20 mouse cellular contexts compared by ENCODE assay signal in genomic region chrX:60405681-60406080, GRCm38 (mm10).
A peak's percentile ranks its signal among the peaks of the same experiment; 100 is the strongest.
DNase-seq lines count a peak whose midpoint lies in the region; ATAC-seq and TF ChIP-seq lines count a peak whose summit lies in the region.
"Had no signal": no experiment of that assay in that cellular context is flagged by ENCODE, and none has a peak within 500 bp of the region (broad histone marks: within the 10 kb centered on the region; RNA-seq: fewer than 3 reads in every experiment).

No protein-coding gene starts in this region.

- H3K79me2 ChIP-seq in liver, adult 2 months (ENCODE audit: control insufficient read depth, insufficient read depth, low read length), result peaks cover 12% of the 10 kb centered on the region; the same call in 1 of the 2 replicates

- TF ChIP-seq POLR2A in liver, adult 2 months (IDR thresholded peaks at IDR 0.05; ENCODE audit: extremely low read depth, insufficient read depth, low read length), result no peak

- ATAC-seq in granulocyte monocyte progenitor cell, adult 5-6 weeks (replicated peaks; ENCODE audit: poor library complexity, severe bottlenecking), result no peak
- ATAC-seq: forebrain, embryonic 15.5 days; inflammation-experienced regulatory T-cells, adult 6 months; Patski had no signal

- H3K27ac ChIP-seq in liver, adult 2 months (replicated peaks; ENCODE audit: insufficient read depth, low read depth, low read length), result no peak overlapping the region; the same call in 1 of the 2 replicates
- H3K27ac ChIP-seq: embryonic facial prominence, embryonic 13.5 days; forebrain, embryonic 15.5 days; limb, embryonic 12.5 days; liver, embryonic 14.5 days; lung, embryonic 15.5 days had no signal

- peak; percentile 88 for DNase-seq in liver, adult 2 months (ENCODE audit: extremely low read depth, low read depth, low spot score)
- no peak for DNase-seq in liver
- peak; percentile 84 for DNase-seq in kidney, adult 9 months
- peak; percentile 3 for DNase-seq in retina, embryonic 14.5 days (ENCODE audit: low spot score)
- DNase-seq in testis, postnatal 14 days (ENCODE audit: low spot score), result no peak
- DNase-seq in natural killer cell, adult 2 months (ENCODE audit: low spot score in 2 of 2), result no peak
- DNase-seq: adrenal gland, postnatal 25 days; cerebellum, adult 11 months; cerebellum, postnatal 10 days; heart, postnatal 10 days; lung, postnatal 4 days; thymus, postnatal 4 days had no signal

- H3K36me3 ChIP-seq in liver, adult 2 months (ENCODE audit: control insufficient read depth, insufficient read depth, low read length), result no peaks in the 10 kb centered on the region
- H3K36me3 ChIP-seq: embryonic facial prominence, embryonic 13.5 days; forebrain, embryonic 15.5 days; limb, embryonic 12.5 days; lung, embryonic 15.5 days had no signal

- H3K27me3 ChIP-seq in liver, adult 2 months (ENCODE audit: control insufficient read depth, insufficient read depth, low read length), result no peaks in the 10 kb centered on the region
- H3K27me3 ChIP-seq: embryonic facial prominence, embryonic 13.5 days; forebrain, embryonic 15.5 days; lung, embryonic 15.5 days had no signal

- 29% methylated on average over 4 of the region's 4 CpGs for WGBS in liver, adult 2 months

- H3K9ac ChIP-seq in liver, adult 2 months (ENCODE audit: low read depth, low read length), result no peak overlapping the region
- H3K9ac ChIP-seq: embryonic facial prominence, embryonic 13.5 days; forebrain, embryonic 15.5 days; limb, embryonic 12.5 days; liver, embryonic 14.5 days; lung, embryonic 15.5 days had no signal

- no peak for TF ChIP-seq CTCF in liver, adult 2 months (IDR thresholded peaks at IDR 0.05; ENCODE audit: low read depth, low read length)

- H3K4me3 ChIP-seq in liver, adult 2 months (ENCODE audit: insufficient read depth, low read depth, low read length), result no peak overlapping the region
- H3K4me3 ChIP-seq: forebrain, embryonic 15.5 days had no signal

- H3K4me1 ChIP-seq in liver, adult 2 months (ENCODE audit: control insufficient read depth, insufficient read depth, low read length), result peaks cover 2% of the 10 kb centered on the region; the same call in 1 of the 2 replicates
- H3K4me1 ChIP-seq: embryonic facial prominence, embryonic 13.5 days; limb, embryonic 12.5 days; lung, embryonic 15.5 days had no signal

Comparison
In these comparisons a context has a peak if more than half of its experiments do, and no peak if none do; other contexts are left out.
1. DNase-seq: peak in liver, adult 2 months (single experiment), kidney, adult 9 months (single experiment) and retina, embryonic 14.5 days (single experiment); none in liver (single experiment), testis, postnatal 14 days (single experiment) and natural killer cell, adult 2 months (0 of 2).